Mouse (Mus musculus) brain, embryonic 14.5 days (tissue): ENCODE results near the gene 5730409E04Rik.

Source experiments
- CTCF ChIP-seq: fragments of 200-500 bp; IDR thresholded peaks from 2 replicates; pipeline ENCODE4 v1.5.1; 2012; ENCODE audit warnings: inconsistent platforms, mild to moderate bottlenecking, moderate library complexity, borderline replicate concordance; ENCODE audit not compliant: insufficient read depth, insufficient read length; ENCODE audit errors: extremely low read depth
- POLR2A ChIP-seq: fragments of 200-500 bp; IDR thresholded peaks from 2 replicates; pipeline ENCODE4 v1.6.1; 2012; ENCODE audit warnings: mild to moderate bottlenecking, inconsistent platforms, borderline replicate concordance; ENCODE audit not compliant: poor library complexity, insufficient read depth, insufficient read length, severe bottlenecking; ENCODE audit errors: extremely low read depth

DNA sequence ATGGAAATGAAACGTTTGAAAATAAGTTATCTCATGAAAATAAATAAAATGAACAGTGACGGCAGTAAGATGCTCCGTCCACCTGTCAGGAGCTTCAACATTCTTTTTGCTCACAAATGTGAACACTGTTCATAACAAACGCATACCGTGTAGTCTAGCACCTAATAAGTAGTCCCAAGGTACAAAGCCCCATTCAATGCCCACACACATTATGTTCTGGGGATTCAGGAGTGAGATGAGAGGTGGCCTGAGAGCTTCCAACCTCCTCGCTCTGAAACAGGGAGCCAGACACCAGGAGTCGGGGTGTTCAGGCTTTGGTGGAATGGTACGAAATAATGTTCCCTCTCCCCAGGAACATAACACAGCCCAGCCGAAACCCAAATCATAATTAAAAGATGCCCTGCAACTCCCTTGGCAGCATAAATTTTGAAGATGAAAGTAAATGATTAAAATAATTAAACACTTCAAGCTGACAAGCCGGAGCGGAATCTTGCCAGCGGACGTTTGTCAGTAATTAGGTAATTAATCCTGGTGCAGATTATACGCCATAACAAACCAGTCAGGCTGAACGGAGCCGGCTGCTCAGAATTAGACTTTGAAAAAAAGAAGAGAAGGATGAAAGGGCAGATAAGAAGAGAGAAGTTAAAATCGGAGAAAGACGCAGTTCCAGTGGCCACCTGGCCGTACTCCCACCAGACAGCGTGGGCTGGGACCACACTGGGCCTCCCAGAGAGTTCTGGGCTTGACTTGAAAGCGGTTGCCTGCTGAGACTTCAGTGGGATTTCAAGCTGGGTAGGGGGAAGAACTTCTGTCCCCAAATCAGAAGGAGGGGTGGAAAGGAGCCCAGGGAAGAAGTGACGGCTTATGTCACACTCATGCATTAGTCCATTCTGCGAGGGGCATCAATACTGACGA is 38.6 kb downstream of the 5730409E04Rik start:
- TF ChIP-seq CTCF (no peak), POLR2A (no peak)
